Mouse (Mus musculus): ENCODE measurements at regions not wholly inside any gene's neighbourhood (a gene's known extent, or its start where the extent isn't known, plus 50 kb on each side); places are given as distances from the start of the nearest gene placed in this dataset.

GRCm38 (mm10) chr1:137352390-137353027 lies 392.3 kb upstream of the Nr5a2 start:
- TF ChIP-seq FLI1 (IDR thresholded peaks at IDR 0.05; ENCODE audit: low read length) (no peak), GATA1 (IDR thresholded peaks at IDR 0.05; ENCODE audit: borderline replicate concordance, low read length) (no peak)
